Mouse (Mus musculus) kidney, postnatal 0 days (tissue): Measurements from ENCODE around the gene Tenm4. TPM values are rescaled to one million over a fixed set of nuclear protein-coding genes. Genes with fewer than 3 reads are reported as not detected.

Source experiments
- ATAC-seq: fragments of 200-750 bp; cut with Nextera tagmentation; replicated peaks from 2 replicates; pipeline ENCODE4 v1.8.0; 2017; ENCODE audit warnings: low read depth, moderate number of reproducible peaks, moderate TSS enrichment, moderate library complexity; ENCODE audit not compliant: low FRiP score
- DNase-seq: peaks from one replicate; pipeline ENCODE4 v3.0.0-alpha.2; 2016; ENCODE audit warnings: low spot score
- H3K27ac ChIP-seq: fragments of 300-500 bp; sonication (generic); 2 replicates; pipeline ENCODE4 v1.5.1; 2014; ENCODE audit warnings: mild to moderate bottlenecking
- H3K27me3 ChIP-seq: fragments of 300-500 bp; sonication (generic); 2 replicates; pipeline ENCODE4 v1.6.1; 2014; ENCODE audit warnings: low read length, mixed read lengths; ENCODE audit not compliant: insufficient read depth
- H3K36me3 ChIP-seq: fragments of 300-500 bp; sonication (generic); 2 replicates; pipeline ENCODE4 v1.6.1; 2014; ENCODE audit warnings: low read length, mixed read lengths; ENCODE audit not compliant: insufficient read depth
- H3K4me1 ChIP-seq: fragments of 300-500 bp; sonication (generic); replicated peaks from 2 replicates; pipeline ENCODE4 v1.6.1; 2014; ENCODE audit warnings: antibody characterized with exemption, low read length, mixed read lengths; ENCODE audit not compliant: insufficient read depth
- H3K4me2 ChIP-seq: fragments of 300-500 bp; sonication (generic); 2 replicates; pipeline ENCODE4 v1.6.1; 2014; ENCODE audit warnings: mild to moderate bottlenecking, low read length, moderate library complexity, mixed read lengths
- H3K4me3 ChIP-seq: fragments of 300-500 bp; sonication (generic); replicated peaks from 2 replicates; pipeline ENCODE4 v1.5.1; 2014; ENCODE audit warnings: low read depth, low read length
- H3K9ac ChIP-seq: fragments of 300-500 bp; sonication (generic); 2 replicates; pipeline ENCODE4 v1.6.1; 2014; ENCODE audit warnings: low read depth, low read length
- H3K9me3 ChIP-seq: fragments of 300-500 bp; sonication (generic); replicated peaks from 2 replicates; pipeline ENCODE4 v1.6.1; 2016; ENCODE audit warnings: low read length, inconsistent platforms, mixed read lengths
- CTCF ChIP-seq: IDR thresholded peaks from 2 replicates; pipeline ENCODE4 v1.5.1; 2016; ENCODE audit warnings: antibody characterized with exemption, low read depth, mild to moderate bottlenecking, moderate library complexity
- WGBS: fragments of 180-500 bp; shearing (Covaris S2); extraction: QIAGEN DNeasy Blood & Tissue Kit; methylation state at CpG from one replicate; pipeline ENCODE4 v1.1.7; 2014; 5-methylcytosine and 5-hydroxymethylcytosine counted together
- polyA plus RNA-seq: library from polyadenylated mRNA; unstranded; fragments of >200 nt; fragmentation: Nextera tagmentation; extraction: Ambion mirVana; gene quantifications from 2 replicates; pipeline ENCODE4 v1.2.1, GENCODE M21; 2015

Gene Tenm4
- polyA plus RNA-seq, 1 experiment from 2014 or later: 22.6 TPM

DNA sequence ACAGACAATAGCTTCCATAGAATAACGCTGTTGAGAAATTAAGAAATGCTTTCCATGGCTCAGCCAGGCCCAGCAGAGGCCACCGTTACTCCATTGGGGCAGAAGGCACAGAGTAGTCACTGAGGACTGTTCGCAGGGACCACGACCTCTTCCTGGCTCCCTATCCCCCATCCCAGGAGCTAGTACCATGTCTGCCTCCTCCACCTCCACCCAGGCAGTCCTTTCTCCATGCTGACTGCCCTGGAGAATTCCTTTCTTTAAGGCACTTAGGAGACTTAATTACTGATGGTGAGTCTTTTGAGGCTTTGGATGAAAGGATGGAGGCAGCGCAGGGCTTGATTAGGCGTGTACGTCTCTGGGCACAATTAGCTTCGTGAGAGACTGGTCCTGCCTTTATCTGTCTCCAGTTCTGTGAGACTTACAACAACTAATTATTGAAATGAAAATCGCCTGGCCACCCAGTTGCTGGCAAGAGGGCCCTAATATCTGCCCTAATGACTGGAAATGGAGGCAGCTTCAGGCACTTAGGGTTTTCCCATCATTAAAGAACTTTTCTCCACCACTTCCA, 365.4 kb downstream of the Tenm4 start:
- DNase-seq: peak; percentile 8
- no peak overlapping the region for H3K4me2 ChIP-seq
- H3K4me1 ChIP-seq: 0 out of 2 replicates have a peak, but pooled peaks cover 15% of the 10 kb centered on the region
- no peaks in the 10 kb centered on the region for H3K36me3 ChIP-seq
- no peak overlapping the region for H3K27ac ChIP-seq
- peak; percentile 26; the same call in 1 of the 2 replicates for TF ChIP-seq CTCF
- no peaks in the 10 kb centered on the region for H3K27me3 ChIP-seq
- ATAC-seq: no peak
- no peak overlapping the region for H3K4me3 ChIP-seq
- H3K9ac ChIP-seq: no peak overlapping the region
- 72% methylated on average over 9 of the region's 9 CpGs for WGBS
- no peaks in the 10 kb centered on the region for H3K9me3 ChIP-seq

DNA sequence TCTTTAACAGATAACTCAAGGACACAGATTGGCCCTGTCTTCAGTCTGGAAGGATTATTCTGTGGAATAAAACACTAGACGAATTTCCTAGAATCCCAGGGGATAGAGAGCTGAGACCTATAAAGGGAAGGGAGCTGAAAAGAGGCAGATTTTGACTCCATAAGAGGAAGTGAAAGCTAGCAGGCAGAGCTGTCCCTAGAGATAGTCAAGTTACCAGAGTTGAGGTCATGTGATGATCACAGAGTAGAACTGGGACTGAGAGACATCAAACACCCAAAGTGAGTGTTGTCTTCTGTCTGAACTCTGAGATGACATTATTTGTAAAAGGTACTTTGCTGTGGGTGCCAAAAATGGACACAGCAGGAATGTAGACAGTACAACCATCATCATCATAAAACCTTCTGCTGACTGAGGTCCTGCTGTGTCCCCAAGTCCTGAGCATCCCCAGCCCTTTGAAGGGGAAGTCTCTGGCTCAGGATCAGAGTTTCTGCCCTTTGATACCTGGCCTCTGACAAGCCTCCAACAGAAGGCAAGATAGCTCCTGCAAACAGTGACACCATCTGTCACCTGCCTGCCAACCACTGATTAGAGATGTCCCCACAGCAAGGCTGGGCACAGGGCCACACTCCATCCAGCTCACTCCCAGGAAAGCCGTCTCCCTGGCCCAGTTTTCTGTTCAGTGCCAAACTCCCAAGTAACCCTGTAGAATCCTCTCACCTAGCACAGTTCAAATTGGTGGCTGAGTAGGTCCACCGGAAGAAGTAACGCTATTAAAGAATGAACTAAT, 368.4 kb downstream of the Tenm4 start:
- ATAC-seq (no peak), DNase-seq (no peak)
- H3K27me3 ChIP-seq: no peaks in the 10 kb centered on the region
- H3K4me1 ChIP-seq: 0 out of 2 replicates have a peak, but pooled peaks cover 7% of the 10 kb centered on the region
- H3K9me3 ChIP-seq: no peaks in the 10 kb centered on the region
- no peak overlapping the region for H3K4me3 ChIP-seq
- WGBS: 77% methylated on average over 4 of the region's 4 CpGs
- TF ChIP-seq CTCF: no peak
- H3K27ac ChIP-seq: no peak overlapping the region; the same call in 1 of the 2 replicates
- H3K36me3 ChIP-seq: no peaks in the 10 kb centered on the region
- no peak overlapping the region for H3K4me2 ChIP-seq
- H3K9ac ChIP-seq: no peak overlapping the region

DNA sequence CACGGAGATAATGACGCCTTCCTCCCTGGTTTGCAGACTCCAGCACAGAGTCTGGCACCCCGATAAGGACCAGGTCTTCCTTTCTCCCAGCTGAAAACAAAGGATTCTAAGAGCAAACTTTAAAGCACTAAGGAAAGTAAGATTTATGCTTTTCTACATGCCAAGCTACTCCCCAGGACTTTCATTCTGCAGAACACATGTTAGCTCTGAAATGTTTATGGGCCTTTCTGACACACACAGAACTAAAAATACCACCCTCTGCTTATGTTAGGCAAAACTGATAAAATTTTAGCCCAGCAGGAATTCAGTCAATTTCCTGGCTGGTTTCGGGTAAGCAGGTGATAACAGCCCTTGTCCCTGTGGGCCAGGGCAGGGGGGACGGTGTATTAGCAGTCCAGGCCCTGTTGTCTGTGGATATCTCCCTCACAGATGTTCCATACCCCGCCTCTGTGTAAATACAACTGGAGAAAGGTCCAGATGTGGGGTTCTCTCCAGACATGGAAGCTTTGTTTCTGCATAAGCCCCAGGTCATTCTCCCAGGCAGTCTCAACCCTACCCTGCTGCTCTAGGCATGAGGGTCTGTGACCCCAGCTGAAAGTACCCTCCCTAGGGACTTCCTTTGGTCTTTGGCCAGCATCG, 369.5 kb downstream of the Tenm4 start:
- no peak overlapping the region for H3K4me3 ChIP-seq
- 43% methylated on average over 7 of the region's 7 CpGs for WGBS
- 0 out of 2 replicates have a peak, but pooled peaks cover 7% of the 10 kb centered on the region for H3K4me1 ChIP-seq
- DNase-seq (peak; percentile 84), ATAC-seq (no peak)
- no peak for TF ChIP-seq CTCF
- H3K36me3 ChIP-seq: no peaks in the 10 kb centered on the region
- no peak overlapping the region for H3K9ac ChIP-seq
- H3K9me3 ChIP-seq: no peaks in the 10 kb centered on the region
- H3K27me3 ChIP-seq: no peaks in the 10 kb centered on the region
- peak overlapping the region; percentile 40; the same call in 1 of the 2 replicates for H3K27ac ChIP-seq
- H3K4me2 ChIP-seq: no peak overlapping the region

DNA sequence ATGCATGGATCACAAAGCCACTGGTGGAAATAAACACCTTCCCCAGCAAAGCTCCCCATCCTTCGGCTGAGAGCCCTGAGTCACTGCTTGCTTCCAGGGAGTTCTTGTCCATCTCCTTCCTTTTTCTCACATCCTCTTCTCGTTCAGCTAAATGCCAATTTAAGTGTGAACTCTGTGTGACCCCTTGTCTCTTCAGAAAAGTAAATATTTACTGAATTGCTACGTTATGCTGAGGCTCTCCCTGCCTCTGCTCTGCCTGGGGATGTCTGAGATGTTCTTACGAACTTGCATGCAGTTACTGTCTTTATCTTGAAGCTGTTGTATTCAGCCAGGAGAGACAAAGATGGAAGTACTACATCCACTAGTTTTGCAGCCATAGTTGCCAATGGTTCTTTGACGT, 374.9 kb downstream of the Tenm4 start:
- H3K36me3 ChIP-seq: no peaks in the 10 kb centered on the region
- WGBS: 41% methylated on average over 5 of the region's 5 CpGs
- H3K9me3 ChIP-seq: no peaks in the 10 kb centered on the region
- peak; percentile 32 for DNase-seq
- TF ChIP-seq CTCF: no peak
- H3K4me3 ChIP-seq: no peak overlapping the region
- ATAC-seq: no peak
- H3K9ac ChIP-seq: no peak overlapping the region
- H3K27ac ChIP-seq: no peak overlapping the region
- H3K4me2 ChIP-seq: no peak overlapping the region
- H3K4me1 ChIP-seq: 0 out of 2 replicates have a peak, but pooled peaks cover 1% of the 10 kb centered on the region
- H3K27me3 ChIP-seq: no peaks in the 10 kb centered on the region

DNA sequence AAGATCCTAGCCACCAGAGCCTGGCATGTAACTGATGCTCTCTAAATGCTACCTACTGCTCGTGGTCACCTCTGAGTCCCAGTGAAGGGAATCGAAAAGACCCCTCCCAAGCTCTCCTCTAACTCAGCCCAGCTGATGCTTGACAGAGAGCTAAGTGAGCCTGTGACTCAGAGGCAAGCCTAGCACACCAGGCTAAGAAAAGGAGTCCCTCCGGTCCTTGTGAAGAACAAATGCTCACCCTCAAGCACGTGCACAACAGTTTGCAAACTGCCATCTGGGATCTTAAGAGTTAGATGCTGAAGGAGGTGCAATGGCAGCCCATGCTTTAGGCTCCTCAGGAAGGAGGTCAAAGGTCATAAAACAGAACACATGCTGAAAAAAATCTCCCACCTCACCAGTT, 380.8 kb downstream of the Tenm4 start:
- no peak overlapping the region for H3K4me3 ChIP-seq
- H3K4me1 ChIP-seq: peaks cover 7% of the 10 kb centered on the region; the same call in 1 of the 2 replicates
- H3K27ac ChIP-seq: no peak overlapping the region
- H3K4me2 ChIP-seq: no peak overlapping the region
- no peaks in the 10 kb centered on the region for H3K36me3 ChIP-seq
- H3K9ac ChIP-seq: no peak overlapping the region
- no peak for ATAC-seq
- no peak for DNase-seq
- H3K9me3 ChIP-seq: no peaks in the 10 kb centered on the region
- H3K27me3 ChIP-seq: no peaks in the 10 kb centered on the region
- TF ChIP-seq CTCF: no peak
- 70% methylated on average over 4 of the region's 4 CpGs for WGBS

DNA sequence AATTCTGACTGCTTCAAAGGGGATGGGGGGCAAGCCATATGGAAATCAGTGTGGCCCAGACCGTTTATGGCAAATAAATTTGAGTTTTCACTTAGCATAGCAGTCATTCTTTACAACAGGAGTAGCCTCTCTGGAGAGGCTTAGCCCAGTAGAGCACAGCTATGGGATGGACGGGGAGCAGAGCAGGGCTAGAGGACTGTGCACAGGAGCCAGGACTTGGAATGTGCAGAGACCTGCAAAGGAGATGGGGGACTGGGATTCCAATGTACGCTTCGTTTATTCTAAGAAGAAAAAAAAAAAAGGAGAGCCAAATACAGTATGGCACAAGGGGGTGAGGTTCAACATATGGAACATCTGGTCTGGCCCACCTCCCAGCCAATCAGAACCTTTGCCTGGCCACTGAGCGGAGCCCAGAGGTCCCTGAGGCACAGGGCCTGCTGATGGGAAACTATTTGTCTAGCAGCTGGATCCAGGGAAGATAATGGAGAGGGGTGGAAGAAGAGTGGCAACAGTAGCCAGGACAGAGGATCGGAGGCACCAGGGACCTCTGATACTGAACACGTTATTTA, 381.3 kb downstream of the Tenm4 start:
- 57% methylated on average over 7 of the region's 7 CpGs for WGBS
- DNase-seq (no peak), ATAC-seq (no peak)
- Histone ChIP-seq H3K27ac (no peak overlapping the region), H3K36me3 (no peaks in the 10 kb centered on the region), H3K9ac (no peak overlapping the region), H3K27me3 (no peaks in the 10 kb centered on the region), H3K9me3 (no peaks in the 10 kb centered on the region), H3K4me1 (peaks cover 8% of the 10 kb centered on the region; the same call in 1 of the 2 replicates), H3K4me3 (no peak overlapping the region), H3K4me2 (no peak overlapping the region)
- TF ChIP-seq CTCF: no peak
